Mouse (Mus musculus) small intestine, adult 2 months (tissue): ENCODE measurements around the gene Slco1b2.

Source experiments
- CTCF ChIP-seq: fragments of 200-500 bp; IDR thresholded peaks from 2 replicates; pipeline ENCODE4 v1.5.1; 2012; ENCODE audit warnings: low read depth, mild to moderate bottlenecking, control low read depth, inconsistent platforms, low read length, moderate library complexity, mixed read lengths; ENCODE audit not compliant: insufficient replicate concordance, insufficient read length; ENCODE audit errors: extremely low read depth
- POLR2A ChIP-seq: fragments of 200-500 bp; IDR thresholded peaks from 2 replicates; pipeline ENCODE4 v1.6.1; 2012; ENCODE audit warnings: low read depth, mild to moderate bottlenecking, control low read depth, inconsistent platforms, low read length, moderate library complexity

DNA sequence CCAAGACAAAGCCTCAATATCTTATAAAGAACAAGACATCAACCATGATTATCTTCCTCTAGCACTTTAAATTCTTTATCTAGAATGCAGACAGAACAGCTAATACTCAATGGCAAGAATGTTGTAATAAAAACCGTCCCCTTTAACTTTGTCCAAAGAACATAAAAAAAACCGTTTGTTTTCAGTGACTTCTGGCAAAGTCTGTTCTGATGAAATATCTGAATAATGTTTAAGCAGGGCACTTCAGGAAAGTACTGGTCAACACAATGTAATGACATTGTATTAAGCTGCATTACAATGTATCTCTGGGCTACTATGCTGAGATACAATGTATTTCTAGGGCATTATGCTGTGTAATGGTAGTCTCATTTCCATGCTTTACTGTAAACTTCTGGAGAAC lies 5.9 kb downstream of the Slco1b2 start:
- TF ChIP-seq CTCF (no peak), POLR2A (no peak)
